Mouse (Mus musculus) stomach, postnatal 0 days (tissue): ENCODE measurements around the gene Stk35. TPM values are rescaled to one million over a fixed set of nuclear protein-coding genes. Genes with fewer than 3 reads are reported as not detected.

Experiments used
- ATAC-seq: fragments of 200-750 bp; cut with Nextera tagmentation; 2 replicates; pipeline ENCODE4 v1.8.0; 2017; ENCODE audit not compliant: low FRiP score, low TSS enrichment
- DNase-seq: peaks from one replicate; pipeline ENCODE4 v3.0.0-alpha.2; 2016; ENCODE audit warnings: low spot score
- H3K27ac ChIP-seq: fragments of 300-500 bp; sonication (generic); replicated peaks from 2 replicates; pipeline ENCODE4 v1.5.1; 2014; ENCODE audit warnings: mild to moderate bottlenecking, control low read depth
- H3K27me3 ChIP-seq: fragments of 300-500 bp; sonication (generic); 2 replicates; pipeline ENCODE4 v1.6.1; 2014; ENCODE audit warnings: low read length; ENCODE audit not compliant: control insufficient read depth, insufficient read depth
- H3K36me3 ChIP-seq: fragments of 300-500 bp; sonication (generic); 2 replicates; pipeline ENCODE4 v1.6.1; 2014; ENCODE audit warnings: low read length, mixed read lengths; ENCODE audit not compliant: control insufficient read depth, insufficient read depth
- H3K4me1 ChIP-seq: fragments of 300-500 bp; sonication (generic); replicated peaks from 2 replicates; pipeline ENCODE4 v1.6.1; 2014; ENCODE audit warnings: antibody characterized with exemption; ENCODE audit not compliant: control insufficient read depth, insufficient read depth
- H3K4me2 ChIP-seq: fragments of 300-500 bp; sonication (generic); replicated peaks from 2 replicates; pipeline ENCODE4 v1.6.1; 2014; ENCODE audit warnings: low read depth, mild to moderate bottlenecking, control low read depth, moderate library complexity
- H3K4me3 ChIP-seq: fragments of 300-500 bp; sonication (generic); 2 replicates; pipeline ENCODE4 v1.5.1; 2014; ENCODE audit warnings: low read depth, low read length, control low read depth
- H3K9ac ChIP-seq: fragments of 300-500 bp; sonication (generic); 2 replicates; pipeline ENCODE4 v1.6.1; 2014; ENCODE audit warnings: mild to moderate bottlenecking, low read length, control low read depth, mixed read lengths
- H3K9me3 ChIP-seq: fragments of 300-500 bp; sonication (generic); 2 replicates; pipeline ENCODE4 v1.6.1; 2016; ENCODE audit warnings: low read length; ENCODE audit not compliant: control insufficient read depth
- CTCF ChIP-seq: IDR thresholded peaks from 2 replicates; pipeline ENCODE4 v1.5.1; 2016; ENCODE audit warnings: antibody characterized with exemption, low read depth, mild to moderate bottlenecking, moderate library complexity
- EP300 ChIP-seq: optimal IDR thresholded peaks from 2 replicates; pipeline ENCODE3; 2016; ENCODE audit warnings: antibody characterized with exemption
- WGBS: fragments of 180-500 bp; shearing (Covaris S2); extraction: QIAGEN DNeasy Blood & Tissue Kit; methylation state at CpG from one replicate; pipeline ENCODE4 v1.1.7; 2014; 5-methylcytosine and 5-hydroxymethylcytosine counted together
- polyA plus RNA-seq: library from polyadenylated mRNA; unstranded; fragments of >200 nt; fragmentation: Nextera tagmentation; extraction: Ambion mirVana; gene quantifications from 2 replicates; pipeline ENCODE4 v1.2.1, GENCODE M21; 2015

Stk35 gene
- polyA plus RNA-seq, 1 experiment from 2014 or later = 5.8 TPM

DNA sequence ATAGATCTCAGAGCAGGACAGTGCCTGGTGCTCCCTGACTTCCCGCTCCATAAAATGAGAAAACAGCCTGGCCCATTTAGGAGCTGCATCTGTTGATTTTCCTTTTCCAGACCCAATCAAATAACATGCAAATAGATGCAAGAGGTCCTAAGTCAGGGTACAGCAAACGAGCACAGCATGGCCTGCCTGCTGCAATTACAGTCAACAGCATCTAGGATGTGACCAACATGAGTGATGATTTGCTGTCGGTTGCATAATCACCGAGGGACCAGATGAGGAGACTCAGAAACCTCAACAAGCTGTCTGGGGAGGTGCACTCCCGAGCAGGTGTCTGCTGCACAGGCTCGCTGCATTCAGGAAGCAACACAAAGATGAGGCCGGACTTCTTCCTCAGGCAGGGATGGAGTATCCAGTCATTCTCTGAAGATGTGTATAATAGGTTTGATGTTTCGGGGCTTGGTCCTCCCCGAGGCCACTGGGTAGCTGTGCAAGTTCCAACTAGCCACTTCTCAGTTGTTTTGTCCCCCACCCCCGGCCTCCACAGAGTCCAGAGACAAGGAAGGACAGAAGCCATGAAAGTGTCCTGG is 74.3 kb downstream of the Stk35 start:
- no peak for TF ChIP-seq EP300
- no peak for TF ChIP-seq CTCF
- no peak overlapping the region for H3K4me3 ChIP-seq
- no peaks in the 10 kb centered on the region for H3K27me3 ChIP-seq
- H3K9ac ChIP-seq = no peak overlapping the region
- no peaks in the 10 kb centered on the region for H3K36me3 ChIP-seq
- H3K4me1 ChIP-seq = no peaks in the 10 kb centered on the region
- no peak for DNase-seq
- no peak overlapping the region for H3K4me2 ChIP-seq
- WGBS = 64% methylated on average over 10 of the region's 10 CpGs
- no peak overlapping the region for H3K27ac ChIP-seq
- H3K9me3 ChIP-seq = no peaks in the 10 kb centered on the region
- no peak for ATAC-seq

DNA sequence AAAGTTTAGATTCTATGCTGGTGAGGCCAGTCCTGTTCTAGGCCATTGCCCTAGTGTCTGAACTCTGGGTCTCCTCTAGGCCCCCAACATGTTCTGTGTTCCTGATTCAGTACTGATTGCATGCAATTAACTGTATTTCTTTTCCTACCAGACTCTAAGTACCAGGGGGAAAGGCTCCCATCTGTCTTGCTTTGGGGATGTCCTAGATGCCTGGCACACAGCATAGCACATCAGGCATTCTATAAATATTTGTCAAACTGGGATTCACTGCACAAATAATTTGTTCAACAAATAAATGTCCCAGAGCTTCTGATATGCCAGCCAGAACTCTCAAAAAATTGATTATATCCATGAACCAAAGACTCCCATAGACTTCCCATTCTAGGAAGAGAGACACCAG is 76.6 kb downstream of the Stk35 start:
- no peaks in the 10 kb centered on the region for H3K9me3 ChIP-seq
- no peak for TF ChIP-seq CTCF
- no peak for TF ChIP-seq EP300
- no peaks in the 10 kb centered on the region for H3K27me3 ChIP-seq
- no peak overlapping the region for H3K4me2 ChIP-seq
- no peak overlapping the region for H3K4me3 ChIP-seq
- ATAC-seq = no peak
- no peak overlapping the region for H3K9ac ChIP-seq
- H3K4me1 ChIP-seq = no peaks in the 10 kb centered on the region
- H3K36me3 ChIP-seq = no peaks in the 10 kb centered on the region
- no peak overlapping the region for H3K27ac ChIP-seq
- DNase-seq = no peak

DNA sequence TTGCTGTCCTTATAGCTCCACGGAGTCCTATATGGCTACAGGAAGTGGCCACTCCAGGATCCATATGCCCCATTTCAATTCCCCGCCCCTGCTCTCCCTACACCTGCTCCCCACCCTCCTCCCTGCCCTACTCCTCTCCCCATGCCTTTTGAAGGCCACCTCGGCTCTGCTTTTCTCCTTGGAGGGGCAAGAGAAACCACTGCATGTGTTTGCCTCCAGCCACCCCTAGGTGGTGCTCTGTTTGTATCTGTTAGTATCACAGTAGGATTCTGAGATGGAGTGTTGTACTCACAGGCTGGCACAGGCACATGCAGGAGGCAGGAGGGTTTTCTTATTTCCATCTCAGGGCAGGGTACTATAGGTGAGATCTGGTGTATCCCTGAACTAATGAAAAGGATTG is 79.5 kb downstream of the Stk35 start:
- ATAC-seq = peak; percentile 40; the same call in 1 of the 2 replicates
- no peak overlapping the region for H3K4me2 ChIP-seq
- no peak overlapping the region for H3K27ac ChIP-seq
- 47% methylated on average over 3 of the region's 3 CpGs for WGBS
- DNase-seq = peak; percentile 36
- H3K9me3 ChIP-seq = no peaks in the 10 kb centered on the region
- no peaks in the 10 kb centered on the region for H3K27me3 ChIP-seq
- no peak overlapping the region for H3K4me3 ChIP-seq
- H3K4me1 ChIP-seq = no peaks in the 10 kb centered on the region
- no peaks in the 10 kb centered on the region for H3K36me3 ChIP-seq
- TF ChIP-seq CTCF (peak; percentile 78), EP300 (no peak)
- no peak overlapping the region for H3K9ac ChIP-seq

GRCm38 (mm10) chr2:129880226-129880625 is 79.9 kb downstream of the Stk35 start:
- H3K36me3 ChIP-seq = no peaks in the 10 kb centered on the region
- no peaks in the 10 kb centered on the region for H3K27me3 ChIP-seq
- H3K4me3 ChIP-seq = no peak overlapping the region
- H3K27ac ChIP-seq = no peak overlapping the region
- no peak for DNase-seq
- WGBS = 81% methylated on average over 7 of the region's 7 CpGs
- H3K9me3 ChIP-seq = no peaks in the 10 kb centered on the region
- H3K9ac ChIP-seq = no peak overlapping the region
- TF ChIP-seq CTCF (no peak), EP300 (no peak)
- no peaks in the 10 kb centered on the region for H3K4me1 ChIP-seq
- no peak overlapping the region for H3K4me2 ChIP-seq
- no peak for ATAC-seq

DNA sequence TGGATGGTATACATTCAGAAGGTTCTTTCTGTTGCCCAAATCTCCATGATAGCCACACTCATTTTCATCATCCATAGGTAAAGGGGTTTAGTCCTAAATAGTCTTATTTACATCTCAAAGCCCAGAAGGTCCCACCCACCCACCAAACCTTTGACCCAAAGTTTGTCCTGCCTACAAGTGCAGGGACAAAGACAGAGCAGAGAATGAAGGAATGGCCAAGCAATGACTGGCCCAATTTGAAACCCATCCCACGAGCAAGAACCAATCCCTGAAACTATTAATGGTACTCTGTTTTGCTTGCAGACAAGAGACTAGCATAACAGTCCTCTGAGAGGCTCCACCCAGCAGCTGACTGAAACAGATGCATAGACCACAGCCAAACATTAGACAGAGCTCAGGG is 81.6 kb downstream of the Stk35 start:
- TF ChIP-seq CTCF (no peak), EP300 (no peak)
- H3K4me2 ChIP-seq = no peak overlapping the region

More for the DNA sequence above, 81.6 kb downstream of the Stk35 start:
- Histone ChIP-seq H3K4me1 (no peaks in the 10 kb centered on the region), H3K9ac (no peak overlapping the region), H3K4me3 (no peak overlapping the region), H3K27me3 (no peaks in the 10 kb centered on the region), H3K27ac (no peak overlapping the region), H3K9me3 (no peaks in the 10 kb centered on the region), H3K36me3 (no peaks in the 10 kb centered on the region)
- ATAC-seq = no peak
- DNase-seq = no peak
- 59% methylated on average over 1 of the region's 1 CpGs for WGBS

Other genes with a start within 250 kb of the Stk35 start
- 13.2 and 14.7 TPM in 2 replicates for gene Sirpa, start 207.7 kb upstream of the Stk35 start, polyA plus RNA-seq
- gene Pdyn, start 100.7 kb upstream of the Stk35 start, polyA plus RNA-seq = 0.08 and 0.11 TPM in 2 replicates
- gene Tgm3, start 211.8 kb downstream of the Stk35 start, polyA plus RNA-seq = 6.3 and 7.9 TPM in 2 replicates